Mouse (Mus musculus) forebrain, embryonic 16.5 days (tissue): ENCODE data around the gene E2f3. TPM values are rescaled to one million over a fixed set of nuclear protein-coding genes. Genes with fewer than 3 reads are reported as not detected.
A peak's percentile ranks its signal among the peaks of the same experiment; 100 is the strongest.

Source experiments
- ATAC-seq: fragments of 200-750 bp; cut with Nextera tagmentation; 2 replicates; pipeline ENCODE4 v1.8.0; 2017; ENCODE audit warnings: mild to moderate bottlenecking, moderate library complexity
- H3K27ac ChIP-seq: fragments of 300-500 bp; sonication (generic); 2 replicates; pipeline ENCODE4 v1.5.1; 2014; ENCODE audit warnings: low read length, control low read depth
- H3K27me3 ChIP-seq: fragments of 300-500 bp; sonication (generic); replicated peaks from 2 replicates; pipeline ENCODE4 v1.6.1; 2014; ENCODE audit warnings: low read length; ENCODE audit not compliant: control insufficient read depth, insufficient read depth
- H3K36me3 ChIP-seq: fragments of 300-500 bp; sonication (generic); 2 replicates; pipeline ENCODE4 v1.6.1; 2014; ENCODE audit not compliant: control insufficient read depth, insufficient read depth
- H3K4me1 ChIP-seq: fragments of 300-500 bp; sonication (generic); replicated peaks from 2 replicates; pipeline ENCODE4 v1.6.1; 2014; ENCODE audit warnings: low read length; ENCODE audit not compliant: control insufficient read depth, insufficient read depth
- H3K4me2 ChIP-seq: fragments of 300-500 bp; sonication (generic); 2 replicates; pipeline ENCODE4 v1.6.1; 2014; ENCODE audit warnings: mild to moderate bottlenecking, low read length, control low read depth
- H3K4me3 ChIP-seq: fragments of 300-500 bp; sonication (generic); replicated peaks from 2 replicates; pipeline ENCODE4 v1.5.1; 2014; ENCODE audit warnings: mild to moderate bottlenecking, low read length, control low read depth
- H3K9ac ChIP-seq: fragments of 300-500 bp; sonication (generic); replicated peaks from 2 replicates; pipeline ENCODE4 v1.6.1; 2014; ENCODE audit warnings: low read depth, low read length, control low read depth
- H3K9me3 ChIP-seq: fragments of 300-500 bp; sonication (generic); 2 replicates; pipeline ENCODE4 v1.6.1; 2016; ENCODE audit warnings: low read length; ENCODE audit not compliant: control insufficient read depth
- WGBS: fragments of 180-500 bp; shearing (Covaris S2); extraction: QIAGEN DNeasy Blood & Tissue Kit; methylation state at CpG from one replicate; pipeline ENCODE4 v1.1.7; 2014; 5-methylcytosine and 5-hydroxymethylcytosine counted together
- polyA plus RNA-seq: library from polyadenylated mRNA; unstranded; fragments of >200 nt; fragmentation: Nextera tagmentation; extraction: Ambion mirVana; gene quantifications from 2 replicates; pipeline ENCODE4 v1.2.1, GENCODE M21; 2015

Gene E2f3
- polyA plus RNA-seq, 1 experiment from 2014 or later: 6.9 TPM

DNA sequence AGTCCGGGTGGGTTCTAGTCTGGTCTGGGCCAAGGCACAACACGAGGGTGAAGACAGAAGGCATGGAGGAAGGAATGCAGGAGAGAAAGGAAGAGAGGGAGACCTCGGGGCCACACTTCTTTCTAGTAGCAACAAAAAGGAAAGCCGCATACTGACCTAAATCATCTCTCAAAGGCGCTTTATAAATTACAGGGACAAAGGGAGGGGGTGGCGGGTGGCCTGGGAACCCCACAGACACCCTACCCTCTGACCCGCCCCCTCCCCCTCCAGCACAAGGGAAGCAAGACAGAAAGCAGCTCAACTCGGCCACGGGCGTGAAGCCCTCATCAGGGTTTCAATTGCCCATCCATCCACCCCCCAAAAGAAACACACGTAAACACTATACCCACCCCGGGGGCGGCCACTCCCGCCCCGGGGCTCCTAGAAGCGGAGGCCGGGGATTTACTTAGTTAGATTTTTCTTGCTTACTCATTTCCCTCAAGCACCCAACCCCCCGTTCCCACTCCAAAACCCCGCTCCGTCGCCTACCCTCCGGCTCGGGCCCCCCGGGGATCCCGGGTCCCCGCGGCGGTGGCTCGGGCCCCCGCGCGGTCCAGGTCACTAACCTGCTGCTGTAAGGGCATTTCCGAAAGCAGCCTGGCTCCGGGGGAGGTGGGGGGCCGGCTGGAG is 2.2 kb downstream of the E2f3 start:
- ATAC-seq: no peak
- peaks cover 18% of the 10 kb centered on the region for H3K4me1 ChIP-seq
- under 1% methylated on average over 34 of the region's 35 CpGs for WGBS

GRCm38 (mm10) chr13:29983037-29983436 is 2.8 kb downstream of the E2f3 start:
- H3K27ac ChIP-seq: no peak overlapping the region
- no peak for ATAC-seq
- WGBS: 12% methylated on average over 6 of the region's 6 CpGs
- peak overlapping the region; percentile 87 for H3K9ac ChIP-seq
- no peaks in the 10 kb centered on the region for H3K9me3 ChIP-seq
- H3K36me3 ChIP-seq: no peaks in the 10 kb centered on the region
- H3K4me3 ChIP-seq: peak overlapping the region; percentile 91
- peak overlapping the region; percentile 100 for H3K4me2 ChIP-seq
- H3K27me3 ChIP-seq: no peaks in the 10 kb centered on the region
- peaks cover 18% of the 10 kb centered on the region for H3K4me1 ChIP-seq

More for the DNA sequence above, 2.2 kb downstream of the E2f3 start:
- Histone ChIP-seq H3K9ac (peak overlapping the region; percentile 87), H3K9me3 (no peaks in the 10 kb centered on the region), H3K27me3 (no peaks in the 10 kb centered on the region), H3K27ac (peak overlapping the region; percentile 64), H3K36me3 (no peaks in the 10 kb centered on the region), H3K4me3 (peak overlapping the region; percentile 91), H3K4me2 (peak overlapping the region; percentile 100)

GRCm38 (mm10) chr13:29982400-29982799 is 3.5 kb downstream of the E2f3 start:
- Histone ChIP-seq H3K4me3 (no peak overlapping the region), H3K27me3 (no peaks in the 10 kb centered on the region), H3K9me3 (no peaks in the 10 kb centered on the region), H3K4me2 (no peak overlapping the region; the same call in 1 of the 2 replicates), H3K9ac (no peak overlapping the region), H3K36me3 (no peaks in the 10 kb centered on the region), H3K27ac (no peak overlapping the region), H3K4me1 (peaks cover 18% of the 10 kb centered on the region)
- ATAC-seq: no peak
- 69% methylated on average over 3 of the region's 3 CpGs for WGBS

GRCm38 (mm10) chr13:29979140-29979564 is 6.7 kb downstream of the E2f3 start:
- ATAC-seq: no peak
- Histone ChIP-seq H3K36me3 (no peaks in the 10 kb centered on the region), H3K27ac (no peak overlapping the region), H3K4me3 (no peak overlapping the region), H3K27me3 (no peaks in the 10 kb centered on the region), H3K9ac (no peak overlapping the region), H3K4me2 (no peak overlapping the region), H3K9me3 (no peaks in the 10 kb centered on the region), H3K4me1 (peaks cover 9% of the 10 kb centered on the region)
- 90% methylated on average over 7 of the region's 7 CpGs for WGBS

GRCm38 (mm10) chr13:29977358-29977757 is 8.5 kb downstream of the E2f3 start:
- no peaks in the 10 kb centered on the region for H3K27me3 ChIP-seq
- H3K4me3 ChIP-seq: no peak overlapping the region
- no peaks in the 10 kb centered on the region for H3K36me3 ChIP-seq
- H3K4me1 ChIP-seq: peaks cover 2% of the 10 kb centered on the region; the same call in 1 of the 2 replicates
- H3K4me2 ChIP-seq: no peak overlapping the region
- no peaks in the 10 kb centered on the region for H3K9me3 ChIP-seq
- H3K27ac ChIP-seq: no peak overlapping the region
- H3K9ac ChIP-seq: no peak overlapping the region
- ATAC-seq: no peak
- WGBS: 94% methylated on average over 11 of the region's 11 CpGs

- H3K9me3 ChIP-seq: no peaks in the 10 kb centered on the region
- H3K27me3 ChIP-seq: no peaks in the 10 kb centered on the region
- H3K4me1 ChIP-seq: no peaks in the 10 kb centered on the region
- H3K4me2 ChIP-seq: no peak overlapping the region
- 92% methylated on average over 5 of the region's 5 CpGs for WGBS
- no peak for ATAC-seq
- no peak overlapping the region for H3K27ac ChIP-seq
- H3K9ac ChIP-seq: no peak overlapping the region
- no peak overlapping the region for H3K4me3 ChIP-seq
- no peaks in the 10 kb centered on the region for H3K36me3 ChIP-seq
These were observed 11.8 kb downstream of the E2f3 start for GRCm38 (mm10) chr13:29974066-29974465.

- no peak for ATAC-seq
- Histone ChIP-seq H3K36me3 (no peaks in the 10 kb centered on the region), H3K4me1 (no peaks in the 10 kb centered on the region), H3K4me3 (no peak overlapping the region), H3K9ac (no peak overlapping the region), H3K27ac (no peak overlapping the region), H3K27me3 (no peaks in the 10 kb centered on the region), H3K9me3 (no peaks in the 10 kb centered on the region), H3K4me2 (no peak overlapping the region)
- WGBS: 93% methylated on average over 6 of the region's 6 CpGs
These were observed 12.3 kb downstream of the E2f3 start for GRCm38 (mm10) chr13:29973610-29974009.

DNA sequence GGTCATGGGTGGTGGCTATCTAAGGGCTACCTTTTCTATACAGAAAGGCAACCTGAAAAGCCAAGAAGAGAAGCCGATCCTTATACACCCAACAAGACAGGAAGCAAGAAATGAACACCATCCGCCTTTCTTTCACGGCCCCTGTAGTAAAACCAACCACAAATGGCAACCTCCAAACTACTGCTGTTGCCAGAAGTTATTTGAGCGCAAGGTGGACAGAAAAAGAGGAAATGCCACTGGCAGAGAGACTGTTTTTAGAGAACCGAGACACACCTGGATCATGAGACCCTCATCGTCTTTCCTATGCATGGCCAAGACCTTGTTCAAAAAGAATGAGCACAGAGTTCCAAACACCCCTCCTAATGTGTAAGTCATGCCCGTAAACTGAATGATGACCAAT is 15.5 kb downstream of the E2f3 start:
- no peaks in the 10 kb centered on the region for H3K9me3 ChIP-seq
- no peak overlapping the region for H3K4me2 ChIP-seq
- no peaks in the 10 kb centered on the region for H3K27me3 ChIP-seq
- H3K4me3 ChIP-seq: no peak overlapping the region
- no peak overlapping the region for H3K27ac ChIP-seq
- no peaks in the 10 kb centered on the region for H3K4me1 ChIP-seq
- 96% methylated on average over 7 of the region's 7 CpGs for WGBS
- H3K9ac ChIP-seq: no peak overlapping the region
- no peaks in the 10 kb centered on the region for H3K36me3 ChIP-seq
- no peak for ATAC-seq

DNA sequence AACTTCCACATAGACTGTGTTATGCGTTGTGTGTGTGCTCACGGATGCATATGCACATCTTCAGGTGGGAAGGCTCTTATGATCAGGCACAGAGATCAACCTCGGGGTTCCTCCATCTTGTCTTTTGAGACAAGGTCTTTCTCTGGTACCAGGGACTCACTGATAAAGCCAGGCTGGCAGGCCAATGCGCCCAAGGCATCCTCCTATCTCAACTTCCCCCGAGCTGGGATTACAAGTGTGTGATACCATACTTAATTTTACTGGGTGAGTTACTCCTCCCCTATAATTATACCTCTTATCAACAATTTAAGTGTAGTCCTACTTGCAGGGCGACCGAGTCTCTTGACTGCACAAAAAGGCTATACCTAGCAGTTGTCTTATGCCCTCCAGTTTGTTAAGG is 17.2 kb downstream of the E2f3 start:
- H3K9me3 ChIP-seq: no peaks in the 10 kb centered on the region
- no peak overlapping the region for H3K4me2 ChIP-seq
- no peaks in the 10 kb centered on the region for H3K36me3 ChIP-seq
- ATAC-seq: no peak
- H3K4me1 ChIP-seq: no peaks in the 10 kb centered on the region
- H3K9ac ChIP-seq: no peak overlapping the region
- WGBS: 89% methylated on average over 7 of the region's 7 CpGs
- H3K27ac ChIP-seq: no peak overlapping the region
- H3K4me3 ChIP-seq: no peak overlapping the region
- H3K27me3 ChIP-seq: no peaks in the 10 kb centered on the region

DNA sequence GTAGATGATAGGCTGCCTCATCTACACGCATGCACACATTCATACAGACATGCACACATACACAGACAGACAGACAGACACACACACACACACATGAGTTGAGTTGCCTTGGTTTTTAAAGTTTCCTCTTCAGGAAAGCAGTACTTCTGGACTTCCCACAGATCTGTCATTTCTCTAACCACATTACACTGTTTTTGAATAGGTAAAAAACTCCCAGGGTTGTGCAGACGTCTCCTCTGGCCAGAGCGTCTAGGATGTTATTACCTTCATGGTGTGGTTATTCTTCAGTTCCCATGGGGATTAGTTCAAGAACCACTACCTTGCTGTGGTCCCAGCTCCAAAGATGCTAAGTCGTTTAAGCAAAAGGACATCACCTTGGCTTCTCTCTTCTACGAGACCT is 18.5 kb downstream of the E2f3 start:
- H3K9ac ChIP-seq: no peak overlapping the region
- no peak for ATAC-seq
- no peaks in the 10 kb centered on the region for H3K9me3 ChIP-seq
- no peaks in the 10 kb centered on the region for H3K4me1 ChIP-seq
- 90% methylated on average over 5 of the region's 5 CpGs for WGBS
- no peak overlapping the region for H3K4me2 ChIP-seq
- H3K36me3 ChIP-seq: no peaks in the 10 kb centered on the region
- H3K27ac ChIP-seq: no peak overlapping the region
- H3K27me3 ChIP-seq: no peaks in the 10 kb centered on the region
- H3K4me3 ChIP-seq: no peak overlapping the region
